Mouse (Mus musculus): ENCODE results near the gene Ugt2a2. TPM values are rescaled to one million over a fixed set of nuclear protein-coding genes. Genes with fewer than 3 reads are reported as not detected.

Ugt2a2 gene
- polyA plus RNA-seq, 1 experiment: not detected

Other genes with a start within 250 kb of the Ugt2a2 start
- not detected in 2 replicates for gene Ugt2b37, start 227.5 kb downstream of the Ugt2a2 start, polyA plus RNA-seq (2012; ENCODE audit: insufficient read depth, insufficient read length, missing spikeins)
- not detected in 2 replicates for gene Ugt2a3, start 145.1 kb downstream of the Ugt2a2 start, polyA plus RNA-seq (2012; ENCODE audit: insufficient read depth, insufficient read length, missing spikeins)
- not detected in 2 replicates for gene Ugt2b38, start 58.1 kb downstream of the Ugt2a2 start, polyA plus RNA-seq (2012; ENCODE audit: insufficient read depth, insufficient read length, missing spikeins)
- not detected in 2 replicates for gene Gm43638, start 4.5 kb upstream of the Ugt2a2 start, polyA plus RNA-seq (2012; ENCODE audit: insufficient read depth, insufficient read length, missing spikeins)
- gene Ugt2a1, start 8.6 kb upstream of the Ugt2a2 start, polyA plus RNA-seq (2012; ENCODE audit: insufficient read depth, insufficient read length, missing spikeins): not detected in 2 replicates
- not detected in 2 replicates for gene Sult1b1, start 55.9 kb upstream of the Ugt2a2 start, polyA plus RNA-seq (2012; ENCODE audit: insufficient read depth, insufficient read length, missing spikeins)
- gene Sult1d1, start 86.8 kb upstream of the Ugt2a2 start, polyA plus RNA-seq (2012; ENCODE audit: insufficient read depth, insufficient read length, missing spikeins): not detected in 2 replicates
- 1.7 and 1.8 TPM in 2 replicates for gene Sult1e1, start 109.3 kb upstream of the Ugt2a2 start, polyA plus RNA-seq (2012; ENCODE audit: insufficient read depth, insufficient read length, missing spikeins)
- gene Csn1s1, start 183.9 kb upstream of the Ugt2a2 start, polyA plus RNA-seq (2012; ENCODE audit: insufficient read depth, insufficient read length, missing spikeins): not detected in 2 replicates
- not detected in 2 replicates for gene Csn2, start 217.4 kb upstream of the Ugt2a2 start, polyA plus RNA-seq (2012; ENCODE audit: insufficient read depth, insufficient read length, missing spikeins)